Mouse (Mus musculus) embryonic facial prominence, embryonic 11.5 days (tissue): ENCODE measurements around the gene Syne2. TPM values are rescaled to one million over a fixed set of nuclear protein-coding genes. Genes with fewer than 3 reads are reported as not detected.

Experiments
- ATAC-seq: fragments of 200-750 bp; cut with Nextera tagmentation; replicated peaks from 2 replicates; pipeline ENCODE4 v1.8.0; 2017; ENCODE audit warnings: low read depth; ENCODE audit not compliant: insufficient number of reproducible peaks, low FRiP score, low TSS enrichment
- DNase-seq: peaks from one replicate; pipeline ENCODE4 v3.0.0-alpha.2; 2015; ENCODE audit warnings: low spot score
- H3K27ac ChIP-seq: fragments of 300-500 bp; sonication (generic); replicated peaks from 2 replicates; pipeline ENCODE4 v1.5.1; 2014; ENCODE audit warnings: mild to moderate bottlenecking, low read depth, low read length, control low read depth
- H3K27me3 ChIP-seq: fragments of 300-500 bp; sonication (generic); 2 replicates; pipeline ENCODE4 v1.6.1; 2014; ENCODE audit warnings: mild to moderate bottlenecking, low read length, moderate library complexity, mixed read lengths; ENCODE audit not compliant: control insufficient read depth, insufficient read depth
- H3K36me3 ChIP-seq: fragments of 300-500 bp; sonication (generic); replicated peaks from 2 replicates; pipeline ENCODE4 v1.6.1; 2014; ENCODE audit warnings: low read depth, mild to moderate bottlenecking, low read length, moderate library complexity, mixed read lengths; ENCODE audit not compliant: control insufficient read depth, insufficient read depth
- H3K4me1 ChIP-seq: fragments of 300-500 bp; sonication (generic); 2 replicates; pipeline ENCODE4 v1.6.1; 2014; ENCODE audit warnings: low read length, mixed read lengths; ENCODE audit not compliant: control insufficient read depth, insufficient read depth
- H3K4me2 ChIP-seq: fragments of 300-500 bp; sonication (generic); 2 replicates; pipeline ENCODE4 v1.6.1; 2014; ENCODE audit warnings: low read depth, mild to moderate bottlenecking, control low read depth, low read length, moderate library complexity
- H3K4me3 ChIP-seq: fragments of 300-500 bp; sonication (generic); 2 replicates; pipeline ENCODE4 v1.5.1; 2014; ENCODE audit warnings: low read depth, low read length, control low read depth
- H3K9ac ChIP-seq: fragments of 300-500 bp; sonication (generic); replicated peaks from 2 replicates; pipeline ENCODE4 v1.6.1; 2014; ENCODE audit warnings: mild to moderate bottlenecking, control low read depth, low read length
- H3K9me3 ChIP-seq: fragments of 300-500 bp; sonication (generic); replicated peaks from 2 replicates; pipeline ENCODE4 v1.6.1; 2016; ENCODE audit warnings: mild to moderate bottlenecking, low read length, inconsistent platforms, mixed read lengths; ENCODE audit not compliant: control insufficient read depth
- WGBS: fragments of 180-500 bp; shearing (Covaris S2); extraction: QIAGEN DNeasy Blood & Tissue Kit; methylation state at CpG from one replicate; pipeline ENCODE4 v1.1.7; 2014; 5-methylcytosine and 5-hydroxymethylcytosine counted together
- polyA plus RNA-seq: library from polyadenylated mRNA; unstranded; fragments of >200 nt; fragmentation: Nextera tagmentation; extraction: Ambion mirVana; gene quantifications from 2 replicates; pipeline ENCODE4 v1.2.1, GENCODE M21; 2014

Gene Syne2
- polyA plus RNA-seq, 1 experiment from 2014 or later, result 73.0 TPM

GRCm38 (mm10) chr12:76008991-76009390, 191.1 kb downstream of the Syne2 start:
- H3K4me2 ChIP-seq, result no peak overlapping the region
- H3K27me3 ChIP-seq, result no peaks in the 10 kb centered on the region
- H3K4me3 ChIP-seq, result no peak overlapping the region
- H3K27ac ChIP-seq, result no peak overlapping the region
- H3K9me3 ChIP-seq, result no peaks in the 10 kb centered on the region
- H3K36me3 ChIP-seq, result no peaks in the 10 kb centered on the region; the same call in 1 of the 2 replicates
- H3K9ac ChIP-seq, result no peak overlapping the region
- ATAC-seq (no peak), DNase-seq (no peak)
- no peaks in the 10 kb centered on the region for H3K4me1 ChIP-seq
- 81% methylated on average over 6 of the region's 6 CpGs for WGBS

GRCm38 (mm10) chr12:76012789-76013188, 194.9 kb downstream of the Syne2 start:
- Histone ChIP-seq H3K4me2 (no peak overlapping the region), H3K27me3 (no peaks in the 10 kb centered on the region), H3K36me3 (no peaks in the 10 kb centered on the region), H3K9me3 (no peaks in the 10 kb centered on the region), H3K9ac (no peak overlapping the region), H3K27ac (no peak overlapping the region), H3K4me1 (no peaks in the 10 kb centered on the region), H3K4me3 (no peak overlapping the region)
- WGBS, result 94% methylated on average over 3 of the region's 4 CpGs
- DNase-seq (no peak), ATAC-seq (no peak)

- Histone ChIP-seq H3K27me3 (no peaks in the 10 kb centered on the region), H3K36me3 (0 out of 2 replicates have a peak, but pooled peaks cover 2% of the 10 kb centered on the region), H3K4me3 (no peak overlapping the region), H3K4me2 (no peak overlapping the region), H3K4me1 (no peaks in the 10 kb centered on the region), H3K27ac (no peak overlapping the region), H3K9me3 (no peaks in the 10 kb centered on the region), H3K9ac (no peak overlapping the region)
- no peak for ATAC-seq
- WGBS, result 53% methylated on average over 4 of the region's 4 CpGs
- no peak for DNase-seq
Measured at GRCm38 (mm10) chr12:76013480-76013879, 195.5 kb downstream of the Syne2 start.

GRCm38 (mm10) chr12:76015026-76015425, 197.1 kb downstream of the Syne2 start:
- Histone ChIP-seq H3K4me3 (no peak overlapping the region), H3K9ac (no peak overlapping the region), H3K4me2 (no peak overlapping the region), H3K9me3 (no peaks in the 10 kb centered on the region), H3K36me3 (0 out of 2 replicates have a peak, but pooled peaks cover 2% of the 10 kb centered on the region), H3K4me1 (no peaks in the 10 kb centered on the region), H3K27me3 (no peaks in the 10 kb centered on the region), H3K27ac (no peak overlapping the region)
- ATAC-seq (no peak; the same call in 1 of the 2 replicates), DNase-seq (no peak)
- WGBS, result 85% methylated on average over 15 of the region's 15 CpGs

GRCm38 (mm10) chr12:76015489-76015888, 197.6 kb downstream of the Syne2 start:
- Histone ChIP-seq H3K36me3 (0 out of 2 replicates have a peak, but pooled peaks cover 2% of the 10 kb centered on the region), H3K4me3 (no peak overlapping the region)
- WGBS, result 88% methylated on average over 11 of the region's 11 CpGs

GRCm38 (mm10) chr12:76016123-76017101, 198.5 kb downstream of the Syne2 start:
- peak; percentile 52; the same call in 1 of the 2 replicates for ATAC-seq
- H3K9ac ChIP-seq, result no peak overlapping the region
- peak; percentile 88 for DNase-seq
- H3K36me3 ChIP-seq, result 0 out of 2 replicates have a peak, but pooled peaks cover 2% of the 10 kb centered on the region
- H3K4me1 ChIP-seq, result no peaks in the 10 kb centered on the region
- H3K9me3 ChIP-seq, result no peaks in the 10 kb centered on the region
- 82% methylated on average over 14 of the region's 14 CpGs for WGBS
- H3K27me3 ChIP-seq, result no peaks in the 10 kb centered on the region
- no peak overlapping the region for H3K27ac ChIP-seq
- no peak overlapping the region for H3K4me3 ChIP-seq
- H3K4me2 ChIP-seq, result no peak overlapping the region

More at GRCm38 (mm10) chr12:76015489-76015888, 197.6 kb downstream of the Syne2 start:
- DNase-seq (no peak), ATAC-seq (no peak)
- Histone ChIP-seq H3K4me1 (no peaks in the 10 kb centered on the region), H3K27ac (no peak overlapping the region), H3K4me2 (no peak overlapping the region), H3K27me3 (no peaks in the 10 kb centered on the region), H3K9ac (no peak overlapping the region), H3K9me3 (no peaks in the 10 kb centered on the region)

GRCm38 (mm10) chr12:76018640-76019039, 200.7 kb downstream of the Syne2 start:
- 88% methylated on average over 8 of the region's 8 CpGs for WGBS
- Histone ChIP-seq H3K27ac (no peak overlapping the region), H3K9ac (no peak overlapping the region), H3K36me3 (peaks cover 2% of the 10 kb centered on the region; the same call in 1 of the 2 replicates), H3K4me3 (no peak overlapping the region), H3K4me1 (no peaks in the 10 kb centered on the region), H3K9me3 (no peaks in the 10 kb centered on the region), H3K4me2 (no peak overlapping the region), H3K27me3 (no peaks in the 10 kb centered on the region)
- ATAC-seq (no peak), DNase-seq (no peak)

- peaks cover 7% of the 10 kb centered on the region for H3K36me3 ChIP-seq
- WGBS, result 82% methylated on average over 8 of the region's 8 CpGs
- no peak overlapping the region for H3K27ac ChIP-seq
- no peaks in the 10 kb centered on the region for H3K4me1 ChIP-seq
- no peak overlapping the region for H3K4me3 ChIP-seq
- H3K4me2 ChIP-seq, result no peak overlapping the region
- H3K27me3 ChIP-seq, result no peaks in the 10 kb centered on the region
- H3K9me3 ChIP-seq, result no peaks in the 10 kb centered on the region
- DNase-seq (no peak), ATAC-seq (no peak)
- H3K9ac ChIP-seq, result no peak overlapping the region
Measured at GRCm38 (mm10) chr12:76042301-76042700, 224.4 kb downstream of the Syne2 start.
